Mouse (Mus musculus) induced T-regulatory cell, adult 2 months (primary cell): ENCODE measurements at regions not wholly inside any gene's neighbourhood (a gene's known extent, or its start where the extent isn't known, plus 50 kb on each side); places are given as distances from the start of the nearest gene placed in this dataset.

Source experiments
- DNase-seq: peaks from one replicate; pipeline ENCODE4 v3.0.0-alpha.2; 2012; ENCODE audit warnings: low read depth

- no peak for DNase-seq
These were observed 681.7 kb downstream of the Gm826 start for GRCm38 (mm10) chr2:159652243-159652642.

GRCm38 (mm10) chr2:159676845-159677244 lies 657.1 kb downstream of the Gm826 start:
- DNase-seq, result no peak

DNA sequence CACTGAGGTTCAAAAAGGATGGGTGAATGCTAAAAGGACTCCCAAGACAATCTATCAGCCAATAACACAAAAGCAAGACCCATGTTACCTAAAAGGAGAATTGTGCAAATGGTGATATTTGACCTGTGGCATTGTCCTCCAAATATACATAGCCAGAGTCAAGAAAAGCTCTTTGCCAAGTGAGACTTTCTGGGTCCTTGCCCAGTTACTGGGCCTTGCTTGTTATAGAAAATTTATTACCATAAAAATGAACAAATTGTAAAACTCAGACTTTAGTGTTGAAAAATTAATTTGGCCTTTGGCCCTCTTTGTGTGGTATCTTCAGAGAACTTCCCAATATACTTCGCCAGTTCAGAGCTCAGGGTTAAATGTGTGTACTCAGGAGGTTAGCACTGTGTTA lies 653.3 kb downstream of the Gm826 start:
- no peak for DNase-seq

- no peak for DNase-seq
These were observed 630.9 kb downstream of the Gm826 start for GRCm38 (mm10) chr2:159703100-159703499.

GRCm38 (mm10) chr2:159708141-159708540 lies 625.8 kb downstream of the Gm826 start:
- no peak for DNase-seq

GRCm38 (mm10) chr2:159714633-159715032 lies 619.3 kb downstream of the Gm826 start:
- no peak for DNase-seq

- no peak for DNase-seq
These were observed 615.2 kb downstream of the Gm826 start for GRCm38 (mm10) chr2:159718738-159719137.

DNA sequence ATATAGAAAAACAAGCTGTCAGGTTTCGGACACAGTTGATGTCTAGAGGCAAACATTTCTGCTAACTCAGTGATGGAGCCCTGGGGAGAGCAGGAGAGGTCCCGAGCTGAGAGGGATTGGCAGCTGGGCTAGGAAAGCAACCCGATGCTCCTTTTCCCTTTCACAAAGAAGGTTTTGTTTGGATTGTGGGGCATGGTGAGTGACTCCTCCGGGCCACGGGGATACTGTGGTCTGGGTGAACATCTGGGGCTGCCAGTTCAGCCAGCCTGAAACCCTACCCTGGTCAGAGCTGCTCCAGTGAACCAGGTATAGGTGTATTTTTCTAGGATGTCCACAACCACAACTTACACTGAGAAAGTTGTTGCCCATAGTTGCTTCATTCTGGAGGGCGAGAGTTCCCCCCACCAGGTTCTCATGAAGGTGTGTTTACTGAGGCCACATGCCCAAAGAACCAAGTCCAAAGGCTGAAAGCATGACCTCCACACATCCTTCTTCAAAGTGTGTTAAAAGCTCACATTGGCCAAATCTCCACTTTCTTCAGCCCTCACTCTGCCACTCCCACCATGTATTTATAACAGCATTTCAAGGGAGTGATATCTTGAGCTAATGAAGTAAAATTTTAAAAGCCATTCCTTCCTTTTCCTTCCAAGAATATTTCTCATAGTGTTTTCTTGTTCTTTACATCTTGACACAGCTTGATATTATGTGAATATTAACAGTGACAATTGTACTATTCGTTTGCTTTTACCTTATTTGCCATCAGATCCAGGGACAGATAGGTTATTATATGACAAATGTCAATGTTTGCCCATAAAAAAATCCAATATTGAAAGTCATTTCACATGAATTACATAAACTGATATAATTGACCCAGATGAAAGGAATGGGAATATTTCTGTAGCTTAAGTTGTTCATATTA lies 608.5 kb downstream of the Gm826 start:
- no peak for DNase-seq

DNA sequence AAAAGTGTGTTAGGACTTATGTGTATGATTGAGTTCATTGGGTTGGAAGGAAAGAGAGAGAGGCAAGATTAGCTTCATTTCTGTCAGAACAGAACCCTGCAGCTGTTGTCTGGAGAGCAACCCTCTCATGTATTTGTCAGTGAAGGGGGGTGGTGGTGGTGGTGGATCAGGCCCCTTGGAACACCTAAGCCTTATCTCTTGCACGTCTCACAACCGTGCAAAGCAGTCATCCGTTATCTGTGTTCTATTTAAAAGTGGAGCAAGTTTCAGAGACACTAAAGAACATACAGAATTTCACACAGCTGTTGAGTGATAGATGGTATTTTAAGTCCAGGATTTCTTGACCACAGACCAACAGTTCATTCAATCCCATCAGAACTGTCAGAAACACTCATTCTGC lies 604.7 kb downstream of the Gm826 start:
- no peak for DNase-seq

- DNase-seq, result no peak
These were observed 603.7 kb downstream of the Gm826 start for GRCm38 (mm10) chr2:159730221-159730620.

GRCm38 (mm10) chr2:159731305-159731704 lies 602.7 kb downstream of the Gm826 start:
- no peak for DNase-seq

DNA sequence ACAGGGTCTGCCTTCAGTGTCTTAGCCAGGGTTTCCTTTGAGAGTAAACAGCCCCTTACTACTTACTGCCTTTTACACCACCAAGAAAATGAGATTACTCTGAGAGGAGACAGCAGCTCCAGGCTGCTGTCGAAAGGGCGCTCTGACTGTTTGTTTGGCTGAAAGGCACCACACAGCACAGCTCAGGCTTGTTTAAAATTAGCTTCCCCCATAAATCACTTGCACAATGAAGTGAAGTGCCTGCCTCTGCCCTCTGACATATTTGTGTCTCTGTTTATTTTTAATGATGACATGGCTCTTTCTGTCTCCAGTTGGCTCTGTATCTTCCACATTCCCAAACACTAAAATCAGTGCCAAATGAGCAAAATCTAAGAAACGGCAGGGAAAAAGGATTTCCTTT lies 601.5 kb downstream of the Gm826 start:
- DNase-seq, result no peak

- no peak for DNase-seq
These were observed 599.4 kb downstream of the Gm826 start for GRCm38 (mm10) chr2:159734576-159734975.

DNA sequence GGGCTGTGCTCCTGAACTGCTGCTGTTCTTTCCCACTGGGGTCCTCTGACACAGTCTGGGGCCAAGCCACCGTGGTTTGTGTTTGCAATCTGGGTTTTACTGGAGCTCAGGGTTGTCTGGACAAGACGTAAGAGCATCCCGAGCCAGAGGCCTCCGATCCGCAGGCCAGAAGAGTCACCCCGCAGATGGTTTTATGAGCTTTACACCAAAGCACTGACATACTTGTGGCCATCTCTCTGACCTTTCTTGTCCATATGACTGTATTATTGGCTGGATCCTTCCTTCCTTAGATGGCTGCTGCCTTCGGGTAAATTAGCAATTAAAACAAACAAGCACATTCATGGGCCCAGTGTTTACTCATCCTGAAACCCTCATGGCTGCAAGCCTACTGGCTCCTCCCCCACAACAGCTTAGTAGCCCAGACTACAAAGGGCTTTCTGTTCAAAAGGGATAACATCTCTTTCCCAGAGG lies 578.4 kb downstream of the Gm826 start:
- no peak for DNase-seq

DNA sequence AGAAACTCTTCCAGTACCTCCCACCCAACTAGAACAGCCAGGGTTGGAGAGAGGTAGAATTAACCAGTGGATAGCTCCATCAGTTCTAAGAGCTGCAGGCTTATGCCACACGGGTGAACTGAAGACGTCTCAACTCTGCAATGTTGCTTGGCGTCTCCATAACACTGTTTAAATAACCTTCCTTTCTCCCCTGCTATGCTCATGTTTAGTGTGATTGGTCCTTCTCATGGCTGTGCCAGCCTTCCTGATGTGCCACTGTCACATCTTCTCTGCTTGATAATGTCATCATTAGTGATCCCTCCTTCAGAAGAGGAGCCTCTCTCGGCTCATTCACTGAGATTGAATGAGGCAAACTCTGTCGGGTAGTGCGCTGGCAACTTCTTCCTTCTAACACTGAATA lies 573.2 kb downstream of the Gm826 start:
- no peak for DNase-seq

- DNase-seq, result no peak
These were observed 570.8 kb downstream of the Gm826 start for GRCm38 (mm10) chr2:159763115-159763514.
